Mouse (Mus musculus) brain, embryonic 14.5 days (tissue): ENCODE results near the gene Zfp580. TPM values are rescaled to one million over a fixed set of nuclear protein-coding genes. Genes with fewer than 3 reads are reported as not detected.

Experiments used
- DNase-seq: peaks from one replicate; pipeline ENCODE4 v3.0.0-alpha.2; 2011; ENCODE audit warnings: low read depth
- CTCF ChIP-seq: fragments of 200-500 bp; IDR thresholded peaks from 2 replicates; pipeline ENCODE4 v1.5.1; 2012; ENCODE audit warnings: inconsistent platforms, mild to moderate bottlenecking, moderate library complexity, borderline replicate concordance; ENCODE audit not compliant: insufficient read depth, insufficient read length; ENCODE audit errors: extremely low read depth
- POLR2A ChIP-seq: fragments of 200-500 bp; IDR thresholded peaks from 2 replicates; pipeline ENCODE4 v1.6.1; 2012; ENCODE audit warnings: mild to moderate bottlenecking, inconsistent platforms, borderline replicate concordance; ENCODE audit not compliant: poor library complexity, insufficient read depth, insufficient read length, severe bottlenecking; ENCODE audit errors: extremely low read depth
- polyA plus RNA-seq: library from polyadenylated mRNA; depleted of rRNA; stranded (reverse); fragments of >200 nt; gene quantifications from 2 replicates; pipeline ENCODE4 v1.2.3, GENCODE M21; 2012

Zfp580 gene
- polyA plus RNA-seq, 1 experiment, result 88.7 TPM

DNA sequence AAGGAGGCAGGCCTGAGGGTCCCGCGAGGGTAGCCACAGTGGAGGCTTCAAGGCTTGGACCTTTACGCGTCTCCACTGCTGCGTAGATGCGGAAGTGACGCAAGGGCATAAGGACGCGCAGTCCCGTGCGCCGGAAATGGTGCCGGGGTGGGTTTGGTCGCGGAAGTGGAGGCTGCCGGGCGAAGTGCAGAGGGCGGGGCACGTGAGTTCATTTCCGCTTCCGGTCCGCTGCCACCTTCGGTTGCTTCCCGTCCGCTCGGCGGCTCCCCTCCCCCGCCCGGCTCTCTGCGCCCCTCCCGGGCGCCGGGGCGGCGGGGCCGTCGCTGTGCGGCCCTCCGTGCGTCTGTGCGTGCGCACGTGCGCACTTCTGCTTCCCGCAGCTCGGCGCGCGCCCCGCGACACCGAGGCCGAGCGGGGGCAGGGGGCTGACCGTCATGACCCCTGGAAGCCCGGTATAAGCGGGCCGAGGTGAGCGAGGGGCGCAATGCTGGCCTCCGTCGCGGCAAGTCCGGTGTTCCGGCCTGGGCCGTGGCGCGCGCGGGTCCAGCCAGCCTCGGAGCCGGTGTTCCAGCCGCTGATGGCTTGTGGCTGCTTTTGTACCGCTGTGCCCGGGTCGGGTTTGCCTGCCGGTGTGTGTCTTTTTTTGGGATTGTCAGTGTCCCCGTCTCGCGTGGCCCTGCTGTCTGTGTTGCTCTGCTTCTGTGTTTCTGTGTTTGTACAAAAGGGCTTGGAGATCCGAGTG lies 28.8 kb downstream of the Zfp580 start, which contains the start of gene Epn1:
TSS of gene Epn1 (plus strand) at position 226 of the 742 bp plus-strand sequence.
- DNase-seq, result peak; percentile 99
- TF ChIP-seq CTCF (peak; percentile 1; the same call in 1 of the 2 replicates), POLR2A (peak; percentile 55)

DNA sequence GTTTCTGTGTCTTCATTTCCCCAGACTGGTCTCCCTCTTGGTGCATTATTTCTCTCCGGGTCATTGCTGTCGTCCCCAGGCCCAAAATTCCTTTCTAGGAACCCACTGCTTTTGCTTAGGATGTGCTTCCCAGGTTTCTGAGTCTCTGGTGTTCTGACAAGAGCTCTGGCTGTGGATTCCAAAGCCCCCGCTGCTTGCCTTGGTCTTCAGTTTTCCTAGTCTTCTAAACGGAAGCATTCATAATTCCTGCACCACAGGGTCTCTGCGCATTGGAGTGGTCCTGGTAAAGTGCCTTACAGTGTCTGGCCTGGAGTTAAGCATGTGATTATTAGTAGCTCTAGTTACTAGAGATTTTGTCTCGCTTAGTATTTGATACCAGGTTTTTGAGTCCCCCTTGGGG lies 29.5 kb downstream of the Zfp580 start:
- TF ChIP-seq POLR2A (no peak), CTCF (no peak)
- no peak for DNase-seq

DNA sequence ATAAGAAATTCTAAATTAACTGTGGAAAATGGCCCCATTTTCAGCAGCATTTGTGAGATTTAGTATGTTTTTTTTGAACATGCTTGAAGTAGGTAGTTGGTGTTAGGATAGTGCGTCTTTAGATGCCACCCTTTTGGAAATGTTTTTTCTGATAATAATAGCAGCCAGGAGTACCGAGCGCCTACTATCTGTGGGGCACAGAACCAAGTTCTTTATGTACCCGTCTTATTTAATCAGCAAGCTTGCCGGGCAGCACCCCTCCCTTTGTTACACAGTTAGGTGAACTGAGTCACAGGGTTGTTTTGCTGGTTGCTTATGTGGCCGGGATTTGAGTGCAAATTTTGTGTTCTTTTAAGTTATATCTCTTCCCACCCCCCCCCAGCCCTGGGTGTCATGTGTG lies 29.9 kb downstream of the Zfp580 start:
- DNase-seq, result no peak
- no peak for TF ChIP-seq POLR2A
- TF ChIP-seq CTCF, result no peak

DNA sequence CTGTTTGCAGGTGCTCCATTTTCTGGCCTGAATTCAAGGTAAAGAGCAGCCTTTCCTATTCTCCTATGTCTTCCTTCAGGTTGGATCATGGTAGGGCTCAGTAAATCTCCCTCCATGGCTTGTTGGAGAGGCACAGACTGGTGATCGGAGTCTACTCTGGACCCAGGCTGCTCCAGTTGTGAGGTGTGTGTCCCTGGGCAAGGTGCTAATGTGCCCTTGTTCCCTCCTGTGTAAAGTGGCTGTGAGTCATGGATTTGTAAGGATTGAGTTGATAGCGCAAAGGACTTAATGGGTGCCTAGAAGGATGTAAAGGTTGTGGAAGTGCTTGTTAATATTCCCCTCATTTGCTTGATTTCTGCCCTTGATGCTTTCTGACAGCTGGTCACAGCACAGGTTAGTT lies 30.6 kb downstream of the Zfp580 start:
- no peak for DNase-seq
- no peak for TF ChIP-seq CTCF
- no peak for TF ChIP-seq POLR2A

DNA sequence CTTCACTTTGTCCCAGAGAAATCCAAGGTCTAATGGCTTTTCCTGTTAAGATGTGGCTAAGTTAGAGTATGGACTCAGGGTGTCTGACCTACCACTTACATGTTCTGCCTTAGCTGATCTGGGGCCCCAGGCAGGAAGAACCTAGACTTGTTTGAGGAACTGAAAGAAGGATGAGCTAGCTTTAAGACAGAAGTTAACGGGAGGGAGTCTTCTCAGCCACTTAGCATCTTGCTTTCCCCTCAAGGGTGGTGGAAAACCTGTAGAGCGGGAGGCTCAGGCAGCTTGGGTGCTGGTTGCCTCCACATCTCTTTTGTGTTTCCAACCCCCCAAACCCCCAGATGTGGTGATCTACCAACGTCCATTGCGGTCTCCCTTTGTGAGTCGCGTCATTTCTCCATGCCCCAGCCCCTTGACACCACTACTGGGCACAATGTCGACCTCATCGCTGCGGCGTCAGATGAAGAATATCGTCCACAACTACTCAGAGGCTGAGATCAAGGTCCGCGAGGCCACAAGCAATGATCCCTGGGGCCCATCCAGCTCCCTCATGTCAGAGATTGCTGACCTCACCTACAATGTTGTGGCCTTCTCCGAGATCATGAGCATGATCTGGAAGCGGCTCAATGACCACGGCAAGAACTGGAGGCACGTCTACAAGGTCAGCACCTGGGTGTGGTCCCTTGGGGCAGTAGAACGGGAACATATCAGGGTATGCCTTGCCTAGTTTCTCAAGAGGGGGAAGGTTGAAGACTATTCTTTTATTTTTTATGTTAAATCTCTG lies 32.2 kb downstream of the Zfp580 start:
- DNase-seq, result no peak

DNA sequence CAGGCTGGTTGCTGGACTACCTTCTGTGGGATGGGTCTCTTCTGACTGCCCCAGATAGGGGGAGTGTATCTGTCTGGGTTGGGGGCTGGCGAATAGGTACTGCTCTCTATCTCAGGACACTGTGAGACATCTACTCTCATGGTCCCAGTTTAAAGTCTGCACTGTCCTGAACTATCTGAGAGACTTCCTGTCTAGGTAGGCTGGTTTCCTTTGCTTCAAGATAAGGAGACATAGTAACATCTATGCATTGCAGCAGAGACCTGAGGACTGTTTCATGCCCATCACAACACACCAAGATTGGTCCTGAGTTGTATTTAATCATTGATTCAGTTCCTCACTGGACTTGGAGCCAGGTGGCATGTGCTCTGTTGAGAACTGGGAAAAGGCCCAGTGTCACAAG lies 34.2 kb downstream of the Zfp580 start:
- TF ChIP-seq CTCF (no peak), POLR2A (no peak)
- DNase-seq, result no peak

More for the DNA sequence above, 32.2 kb downstream of the Zfp580 start:
- TF ChIP-seq POLR2A, result no peak
- no peak for TF ChIP-seq CTCF

DNA sequence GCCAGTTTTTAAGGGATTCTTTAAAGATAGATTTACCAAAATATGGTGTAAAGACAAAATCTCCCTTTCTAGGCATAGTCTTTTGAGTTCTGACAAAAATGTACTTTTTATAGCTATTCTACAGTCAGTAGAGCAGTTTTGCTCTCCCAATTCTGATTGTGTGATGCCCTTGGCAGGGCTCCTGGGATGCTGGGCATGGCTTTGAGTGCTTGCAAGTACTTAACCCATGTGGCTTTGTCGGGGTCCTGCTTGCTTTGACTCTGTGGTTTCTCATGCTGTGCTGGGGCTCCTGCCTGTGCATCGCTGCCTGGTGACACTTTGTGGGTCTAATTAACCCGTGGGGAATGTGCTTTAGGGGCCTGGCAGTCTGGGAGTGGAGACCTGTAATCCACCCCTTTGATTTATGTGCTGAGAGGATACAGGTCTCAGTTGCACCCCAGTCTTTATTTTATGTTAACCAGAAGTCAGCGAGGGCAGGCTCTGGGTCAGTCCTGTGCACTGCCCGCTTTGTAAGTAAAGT lies 35.6 kb downstream of the Zfp580 start:
- no peak for DNase-seq
- TF ChIP-seq CTCF, result no peak
- no peak for TF ChIP-seq POLR2A

DNA sequence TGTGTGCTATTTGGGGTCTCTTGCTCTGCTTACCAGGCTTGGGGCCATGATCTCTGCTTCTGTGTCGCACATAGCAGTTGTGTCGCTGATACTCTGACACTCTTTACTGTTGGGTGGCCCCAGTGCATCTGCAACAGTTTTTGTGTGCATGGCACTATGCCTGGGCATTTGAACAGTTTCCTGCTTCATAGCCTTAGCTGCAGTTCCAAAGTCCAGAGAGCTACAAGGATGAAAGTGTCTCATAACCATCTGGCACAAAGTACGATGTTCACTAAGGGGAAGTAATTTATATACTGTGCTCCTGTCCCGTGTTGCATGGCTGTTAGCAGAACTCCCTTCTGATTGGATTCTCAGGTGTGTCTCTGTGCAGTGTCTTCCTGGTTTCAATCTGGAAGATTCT lies 36.5 kb downstream of the Zfp580 start:
- no peak for TF ChIP-seq CTCF
- no peak for TF ChIP-seq POLR2A
- no peak for DNase-seq

DNA sequence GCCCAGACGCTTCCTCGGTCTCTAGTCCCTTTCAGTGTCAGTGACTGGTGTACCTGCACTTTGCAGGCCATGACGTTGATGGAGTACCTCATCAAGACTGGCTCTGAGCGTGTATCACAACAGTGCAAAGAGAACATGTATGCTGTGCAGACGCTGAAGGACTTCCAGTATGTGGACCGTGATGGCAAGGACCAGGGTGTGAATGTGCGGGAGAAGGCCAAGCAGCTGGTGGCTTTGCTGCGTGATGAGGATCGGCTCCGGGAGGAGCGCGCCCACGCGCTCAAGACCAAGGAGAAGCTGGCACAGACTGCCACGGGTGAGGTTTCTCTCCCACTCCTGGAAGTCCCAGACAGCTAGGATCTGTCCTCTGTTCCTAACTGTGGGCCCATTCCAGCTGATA lies 38.5 kb downstream of the Zfp580 start:
- DNase-seq, result no peak
- no peak for TF ChIP-seq POLR2A
- TF ChIP-seq CTCF, result no peak

DNA sequence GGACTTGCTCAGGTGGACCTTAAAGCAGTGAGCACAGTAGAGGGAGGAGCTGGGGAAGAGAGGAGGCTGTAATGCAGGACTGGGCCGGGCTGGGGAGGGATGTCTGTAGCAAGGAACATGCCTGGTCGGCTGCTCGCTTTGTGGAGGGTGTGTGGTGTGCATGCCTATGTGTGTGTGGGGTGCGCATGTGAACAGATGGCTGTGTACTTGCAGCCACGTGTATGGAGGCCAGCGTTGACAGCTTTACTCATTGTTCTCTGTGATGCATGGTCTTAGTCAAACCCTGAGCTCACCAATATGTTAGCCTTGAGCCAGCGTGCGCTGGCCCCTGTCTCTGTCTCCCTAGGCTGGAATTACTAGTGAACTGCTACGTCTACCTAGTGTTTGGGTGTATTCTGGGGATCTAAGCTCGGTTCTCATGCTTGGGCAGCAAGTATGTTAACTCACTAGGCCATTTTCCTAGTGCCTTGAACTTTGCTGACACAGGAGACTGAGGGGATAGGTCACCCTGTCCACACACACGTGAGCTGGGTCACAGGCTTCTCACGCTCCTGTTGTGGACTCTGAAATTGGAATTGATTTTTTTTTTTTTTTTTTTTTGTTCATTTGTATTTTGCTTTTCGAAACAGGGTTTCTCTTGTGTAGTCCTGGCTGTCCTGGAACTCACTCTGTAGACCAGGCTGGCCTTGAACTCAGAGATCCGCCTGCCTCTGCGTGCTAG lies 39.8 kb downstream of the Zfp580 start:
- TF ChIP-seq CTCF, result no peak
- TF ChIP-seq POLR2A, result no peak
- no peak for DNase-seq

DNA sequence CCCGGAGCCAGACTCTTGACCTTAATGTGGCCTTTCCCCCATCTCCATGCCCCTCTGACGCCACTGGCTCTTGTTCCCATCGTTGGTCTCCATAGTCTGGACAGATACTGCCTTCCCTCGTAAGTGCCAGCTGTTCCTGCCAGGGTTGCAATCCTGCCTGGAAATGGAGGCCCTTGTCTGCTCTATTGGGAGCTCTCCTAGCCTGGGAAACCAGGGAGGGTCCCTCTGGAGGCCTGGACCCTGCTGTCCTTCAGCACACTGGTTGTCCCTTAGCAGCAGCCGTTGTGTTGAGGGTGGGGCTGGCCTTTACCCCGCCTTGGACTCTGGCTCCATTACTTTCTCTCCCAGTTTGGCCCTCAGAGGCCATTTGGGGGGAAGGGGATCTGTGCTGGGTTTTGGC lies 41.0 kb downstream of the Zfp580 start:
- no peak for TF ChIP-seq POLR2A
- TF ChIP-seq CTCF, result no peak
- DNase-seq, result no peak

DNA sequence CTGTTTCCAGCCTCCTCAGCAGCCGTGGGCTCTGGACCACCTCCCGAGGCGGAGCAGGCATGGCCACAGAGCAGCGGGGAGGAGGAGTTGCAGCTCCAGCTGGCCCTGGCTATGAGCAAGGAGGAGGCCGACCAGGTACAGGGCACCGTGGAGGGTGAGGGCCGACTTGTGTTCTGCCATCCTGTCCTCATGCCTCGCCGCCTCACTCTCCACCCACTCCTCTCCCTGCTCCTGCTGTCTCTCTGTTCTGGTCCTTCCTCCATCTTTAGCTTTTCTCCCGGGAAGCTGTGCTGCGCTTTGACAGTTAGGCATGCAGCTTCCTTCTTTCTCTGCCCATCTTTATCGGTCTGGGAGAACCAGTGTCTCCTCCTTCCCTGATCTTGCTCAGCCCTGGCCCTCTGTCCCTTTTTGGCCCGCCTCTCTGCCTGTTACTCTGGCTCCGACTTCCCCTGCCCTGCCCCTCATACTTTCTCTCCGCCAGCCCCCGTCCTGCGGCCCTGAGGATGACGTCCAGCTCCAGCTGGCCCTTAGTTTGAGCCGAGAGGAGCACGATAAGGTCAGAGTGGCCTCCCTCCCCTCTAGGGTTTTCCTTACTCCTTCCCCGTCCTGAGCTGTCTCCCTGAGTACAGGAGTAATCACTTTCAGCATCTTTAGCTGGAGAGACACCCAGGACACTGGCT lies 41.6 kb downstream of the Zfp580 start:
- TF ChIP-seq CTCF (no peak), POLR2A (no peak)
- DNase-seq, result no peak
